Mouse (Mus musculus): ENCODE data around the gene Dlst.

DNA sequence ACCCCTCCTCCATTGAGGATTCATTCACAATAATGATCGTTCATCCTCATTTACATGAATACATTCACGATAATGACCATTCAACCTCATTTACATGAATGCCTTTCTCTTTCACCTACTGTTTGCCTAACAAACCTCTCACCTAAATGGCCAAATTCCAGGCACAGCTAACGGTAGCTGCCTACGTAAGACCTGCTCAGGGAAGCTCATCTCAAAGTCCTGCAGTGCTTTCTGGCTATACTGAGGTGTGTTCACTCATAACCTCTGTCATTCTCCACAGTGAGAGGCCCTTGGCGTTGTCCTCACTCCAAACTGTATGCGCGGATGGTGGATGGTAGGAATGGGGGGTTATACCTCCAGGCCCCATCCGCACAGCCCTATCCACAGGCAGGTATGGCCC, 5.8 kb upstream of the Dlst start:
- TF ChIP-seq POLR2A (IDR thresholded peaks at IDR 0.05; ENCODE audit: low read depth, low read length) (no peak), CTCF (IDR thresholded peaks at IDR 0.05; ENCODE audit: borderline replicate concordance, insufficient read depth, low read length) (no peak)
